Mouse (Mus musculus) CD4-positive, CD25-positive, alpha-beta regulatory T cell, adult 2 months (primary cell): ENCODE results near the gene Anks4b.

Experiments
- DNase-seq: peaks from one replicate; pipeline ENCODE4 v3.0.0-alpha.2; 2012; ENCODE audit warnings: low read depth, low spot score

The Anks4b gene

DNA sequence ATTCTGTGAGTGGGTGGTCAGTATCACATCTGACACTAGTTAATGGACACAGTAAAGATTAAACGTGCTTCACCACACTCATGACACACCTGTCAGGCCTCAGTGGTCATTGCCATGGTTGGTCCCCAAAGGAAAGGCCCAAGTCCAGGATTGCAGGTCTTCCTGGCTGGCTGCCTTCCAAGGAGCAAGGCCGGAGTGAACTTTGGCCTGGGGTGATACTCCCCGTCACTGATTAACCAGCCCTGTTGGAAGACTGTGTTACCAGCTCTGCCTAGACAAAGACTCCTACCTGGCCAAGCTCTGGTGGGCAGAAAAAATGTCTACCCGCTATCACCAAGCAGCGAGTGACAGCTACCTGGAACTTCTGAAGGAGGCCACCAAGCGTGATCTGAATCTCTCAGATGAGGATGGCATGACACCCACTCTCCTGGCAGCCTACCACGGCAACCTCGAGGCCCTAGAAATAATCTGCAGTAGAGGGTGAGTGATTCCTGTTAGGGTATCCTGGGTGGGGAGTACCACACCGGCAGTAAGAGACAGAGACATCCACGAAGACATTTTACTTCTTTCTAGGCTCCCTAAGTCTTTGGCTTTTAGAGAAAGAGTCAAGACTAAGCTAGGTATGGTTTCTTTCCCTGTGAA, at the start of gene Anks4b:
Anks4b (plus strand) TSS at position 256 of the 642 bp plus-strand sequence.
- no peak for DNase-seq

- DNase-seq, result peak; percentile 43
Measured at GRCm38 (mm10) chr7:120124844-120125243, 48.8 kb upstream of the Anks4b start.

GRCm38 (mm10) chr7:120126976-120127685, 46.5 kb upstream of the Anks4b start:
- DNase-seq, result no peak

DNA sequence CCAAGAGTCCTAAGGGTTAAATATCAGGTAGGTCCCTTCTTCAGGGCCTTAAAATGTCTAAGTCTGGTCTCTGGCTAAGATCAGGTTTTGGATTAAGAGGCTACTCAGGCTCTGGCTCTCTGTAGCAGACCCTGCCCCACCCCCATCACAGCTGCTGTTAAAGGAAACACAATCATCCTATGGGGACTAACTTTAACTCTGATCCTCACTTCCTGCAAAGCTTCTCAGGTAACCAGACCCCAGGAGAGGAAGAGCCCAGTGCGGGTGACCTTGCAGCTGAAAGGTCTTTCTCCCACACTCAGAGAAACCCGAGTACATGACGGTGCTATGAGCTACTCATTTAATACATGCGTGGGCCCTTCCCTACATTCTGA, 46.0 kb upstream of the Anks4b start:
- no peak for DNase-seq

GRCm38 (mm10) chr7:120128951-120129350, 44.7 kb upstream of the Anks4b start:
- no peak for DNase-seq

DNA sequence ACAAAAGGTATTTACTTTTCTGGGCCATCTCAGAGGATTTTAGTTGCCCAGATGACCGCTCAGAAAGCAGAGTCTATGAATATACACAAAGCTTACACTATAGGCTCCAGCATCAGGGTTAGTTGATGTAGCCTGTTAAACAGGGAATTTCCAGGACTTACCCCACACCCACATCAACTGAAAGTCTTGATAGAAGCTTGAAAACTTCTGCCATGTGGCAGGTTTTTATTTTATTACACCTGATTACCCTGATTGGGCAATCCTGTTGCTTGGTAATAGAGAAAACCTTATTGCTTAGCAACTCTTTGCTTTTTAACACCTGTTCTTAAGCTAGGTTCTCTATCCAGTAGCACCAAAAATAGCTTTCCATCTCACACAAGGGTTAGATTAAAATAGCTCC, 30.9 kb upstream of the Anks4b start:
- DNase-seq, result no peak

- no peak for DNase-seq
Measured at GRCm38 (mm10) chr7:120145191-120145590, 28.5 kb upstream of the Anks4b start, which contains the start of gene Zp2. TSS of gene Zp2 (minus strand) at chr7:120145291.

- no peak for DNase-seq
Measured at GRCm38 (mm10) chr7:120150257-120150656, 23.4 kb upstream of the Anks4b start.

DNA sequence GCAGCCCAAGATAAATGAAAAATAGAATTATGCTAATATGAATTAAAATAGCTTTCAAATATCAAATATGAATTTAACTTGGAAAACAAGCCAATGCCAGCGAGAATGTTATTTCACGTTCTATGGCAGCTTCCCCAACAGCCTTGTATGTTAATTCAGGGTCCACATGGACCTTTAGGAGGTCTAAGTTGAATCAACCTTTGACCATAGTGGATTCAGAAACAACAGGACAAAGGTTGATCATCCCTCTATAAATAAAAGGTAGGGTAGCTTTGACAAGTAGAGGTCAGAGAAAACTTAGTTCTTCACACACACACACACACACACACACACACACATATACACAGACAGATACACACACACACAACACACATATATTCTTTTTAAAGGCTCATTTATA, 22.8 kb upstream of the Anks4b start:
- DNase-seq, result no peak

DNA sequence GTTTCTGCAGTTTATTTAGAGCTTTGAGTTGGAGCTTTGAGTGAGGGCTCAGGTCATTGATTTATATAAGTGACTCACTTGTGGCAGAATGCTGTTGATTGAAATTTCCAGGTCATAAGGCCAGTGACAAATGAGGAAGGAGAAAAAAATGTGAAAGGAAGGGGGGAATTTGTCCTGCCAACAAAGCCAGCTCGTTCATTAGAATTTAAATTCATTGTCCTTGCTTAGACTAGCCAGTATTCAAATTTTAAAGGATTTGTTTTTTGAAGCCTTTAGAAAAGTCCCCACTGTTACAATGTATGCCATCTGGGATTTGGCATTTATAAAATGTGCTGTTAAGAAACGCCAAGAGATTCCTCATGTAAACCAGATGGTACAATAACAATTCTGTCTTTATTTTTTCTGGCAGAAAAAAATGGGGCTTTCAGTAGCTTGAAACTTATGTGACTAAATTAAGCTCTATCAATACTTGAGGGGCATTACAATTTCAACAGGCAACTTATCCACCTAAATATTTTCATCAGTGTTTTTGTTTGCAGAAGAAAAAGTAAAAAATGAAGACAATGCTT, 16.7 kb upstream of the Anks4b start:
- DNase-seq, result no peak

DNA sequence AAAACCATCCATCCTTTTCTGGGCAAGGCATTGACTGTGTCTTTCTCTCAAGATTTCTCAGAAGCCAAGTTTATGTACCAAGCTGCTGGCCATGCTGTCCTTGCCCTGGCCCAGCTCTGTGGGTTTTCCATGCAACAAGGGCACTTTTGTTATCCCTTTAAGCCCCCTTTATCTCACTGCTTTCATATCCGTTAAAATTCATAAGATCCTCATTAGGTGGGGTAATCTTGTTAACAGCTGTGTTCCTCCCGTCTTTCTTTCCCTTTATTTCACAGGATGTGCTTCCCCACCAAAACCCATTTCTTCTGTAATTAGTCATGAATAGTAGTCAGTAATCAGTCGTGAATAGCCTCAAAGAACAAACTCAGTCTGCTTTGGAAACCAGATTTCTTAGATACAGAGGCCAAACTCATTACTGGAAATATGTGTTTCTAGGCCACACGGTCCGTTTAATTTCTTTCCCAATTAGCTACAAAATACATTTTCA, 16.0 kb upstream of the Anks4b start:
- DNase-seq, result no peak

DNA sequence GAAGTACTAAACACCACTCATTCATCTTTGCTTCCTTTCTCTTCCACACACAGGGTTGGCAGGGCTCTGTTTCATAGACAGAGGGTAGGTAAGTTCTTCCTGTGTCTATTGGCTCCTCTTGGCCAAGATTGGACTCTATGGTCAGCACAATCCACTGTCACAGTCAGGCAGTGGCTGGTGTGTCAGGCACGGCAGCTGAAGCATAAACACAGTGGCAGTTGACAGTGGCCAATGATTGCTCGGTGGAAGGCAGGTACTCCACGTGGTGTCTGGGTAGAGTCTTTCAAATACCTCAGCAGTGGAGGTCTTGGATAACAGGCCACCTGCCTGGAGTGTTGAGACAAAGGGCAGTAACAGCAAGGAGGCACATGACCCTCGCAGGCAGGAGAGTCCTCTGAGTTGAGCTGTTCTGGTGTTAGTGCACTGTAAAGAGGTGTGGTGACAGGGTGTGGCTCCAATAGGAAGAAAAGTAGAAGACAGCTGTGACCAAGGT, 15.5 kb upstream of the Anks4b start:
- no peak for DNase-seq

DNA sequence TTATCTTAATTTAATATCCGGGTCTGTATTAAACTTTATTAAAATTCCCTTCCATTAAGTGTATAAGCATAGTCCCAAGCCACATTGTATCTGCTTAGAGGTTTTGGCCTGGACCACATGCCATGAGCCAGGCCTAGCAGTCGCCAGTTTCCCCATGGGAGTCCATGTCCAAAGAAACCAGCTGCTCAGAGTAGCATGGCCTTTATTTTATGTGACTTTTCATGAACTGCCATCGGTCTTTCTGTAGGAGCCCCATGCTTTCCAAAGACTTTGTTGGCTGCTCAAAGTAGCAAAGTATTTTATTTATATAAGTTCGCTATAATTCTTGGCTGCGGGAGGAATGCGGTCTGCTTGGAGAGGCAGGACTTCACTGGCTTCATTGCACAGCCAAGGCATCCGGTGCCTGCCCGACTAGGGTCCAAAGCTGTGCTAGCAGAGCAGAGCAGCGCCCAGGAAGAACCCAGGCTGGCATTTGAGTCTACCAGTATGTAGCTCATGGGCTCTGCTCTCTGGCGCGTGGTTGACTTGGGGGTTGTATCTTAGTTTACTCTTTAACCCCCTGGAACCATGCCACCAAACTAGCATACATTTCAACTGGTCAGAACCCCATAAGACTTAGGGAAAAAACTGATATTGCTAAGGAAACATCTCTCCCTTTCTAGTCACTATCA, 9.9 kb upstream of the Anks4b start:
- DNase-seq, result no peak

- no peak for DNase-seq
Measured at GRCm38 (mm10) chr7:120172188-120172700, 1.4 kb upstream of the Anks4b start.

GRCm38 (mm10) chr7:120174723-120175504, 1.3 kb downstream of the Anks4b start:
- DNase-seq, result no peak

- DNase-seq, result no peak
Measured at GRCm38 (mm10) chr7:120177611-120178010, 4.0 kb downstream of the Anks4b start.

- DNase-seq, result no peak
Measured at GRCm38 (mm10) chr7:120178935-120179334, 5.3 kb downstream of the Anks4b start.

- DNase-seq, result no peak
Measured at GRCm38 (mm10) chr7:120180547-120180946, 6.9 kb downstream of the Anks4b start.

DNA sequence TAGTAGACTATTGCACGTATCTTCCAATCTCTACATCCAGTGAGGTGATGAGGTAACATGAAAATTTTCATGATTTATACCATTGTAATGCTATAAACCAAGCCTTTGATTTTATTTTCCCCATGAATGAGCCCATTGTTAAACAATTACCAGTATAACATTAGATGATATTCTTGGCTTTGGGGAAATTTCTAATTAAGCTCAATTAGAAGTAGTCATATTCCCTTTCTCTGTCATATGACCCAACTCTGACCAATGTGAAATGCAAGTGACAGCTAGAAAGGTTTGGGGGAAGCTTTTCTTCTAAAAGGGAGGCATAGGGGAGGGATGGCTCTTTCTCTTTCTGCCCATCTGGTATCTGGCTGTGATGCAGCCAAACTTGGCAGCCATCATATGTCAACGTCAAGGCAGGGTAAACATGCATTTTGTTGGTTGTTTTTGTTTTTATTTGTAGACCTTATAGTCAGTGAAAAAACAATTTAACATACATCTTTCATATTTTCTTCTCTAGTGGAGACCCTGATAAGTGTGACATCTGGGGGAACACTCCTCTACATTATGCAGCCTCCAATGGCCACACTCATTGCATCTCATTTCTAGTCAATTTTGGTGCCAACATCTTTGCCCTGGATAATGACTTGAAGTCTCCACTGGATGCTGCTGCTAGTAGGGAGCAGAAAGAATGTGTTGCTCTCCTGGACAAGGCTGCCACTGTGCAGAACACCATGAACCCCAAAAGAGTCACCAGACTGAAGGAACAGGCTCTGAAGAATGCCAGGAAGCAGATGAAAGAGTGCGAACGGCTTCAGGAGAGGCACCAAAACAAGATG, 8.0 kb downstream of the Anks4b start:
- no peak for DNase-seq

GRCm38 (mm10) chr7:120182891-120183290, 9.2 kb downstream of the Anks4b start:
- DNase-seq, result no peak
